Mouse (Mus musculus): ENCODE measurements at regions not wholly inside any gene's neighbourhood (a gene's known extent, or its start where the extent isn't known, plus 50 kb on each side); places are given as distances from the start of the nearest gene placed in this dataset.

DNA sequence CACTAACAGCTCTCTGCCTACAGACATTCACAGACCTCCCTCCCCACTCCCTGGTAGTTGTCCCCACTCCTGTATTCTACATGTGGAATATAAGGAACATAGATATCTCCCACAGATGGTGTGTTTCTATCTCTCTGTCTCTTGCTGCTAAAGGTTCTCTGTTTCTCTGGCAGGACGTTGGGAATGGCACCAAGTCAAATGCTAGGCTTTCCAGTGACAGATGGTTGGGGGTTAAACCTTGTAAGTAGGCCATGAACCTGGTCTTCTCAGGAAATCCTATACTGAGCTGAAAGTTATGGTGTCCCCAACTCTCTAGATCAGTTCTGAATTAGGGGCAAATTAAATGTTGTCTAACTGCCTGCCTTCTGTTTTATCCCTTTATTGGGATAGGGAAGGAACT lies 448.0 kb downstream of the Dnajb9 start:
- TF ChIP-seq ZC3H11A (IDR thresholded peaks at IDR 0.05; ENCODE audit: borderline replicate concordance, low read depth, low read length) = no peak
- no peak for TF ChIP-seq MAFK (IDR thresholded peaks at IDR 0.05; ENCODE audit: insufficient read depth, low read depth, low read length)
- TF ChIP-seq CHD2 (IDR thresholded peaks at IDR 0.05; ENCODE audit: low read depth, low read length) = no peak
